Mouse (Mus musculus): ENCODE measurements around the gene Cyb5r2.

Cyb5r2 gene

DNA sequence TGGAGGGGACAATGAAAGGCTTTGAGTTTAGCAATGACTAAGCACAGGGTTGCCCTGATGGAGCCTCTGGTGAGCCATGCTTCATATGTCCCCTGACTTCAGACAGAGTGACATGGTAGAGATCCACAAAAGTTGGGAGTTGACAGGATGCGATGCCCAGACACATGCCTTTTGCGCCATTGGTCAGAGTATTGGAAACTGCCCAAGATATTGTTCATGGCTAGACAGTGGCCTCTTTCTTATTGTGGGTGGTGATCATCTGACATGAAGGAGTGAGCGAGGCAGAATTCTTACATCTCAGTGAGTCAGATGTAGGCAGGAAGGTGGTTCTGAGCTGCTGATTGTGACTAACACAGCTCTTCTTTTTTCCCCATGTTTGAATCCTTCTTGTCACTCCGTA lies 35.3 kb downstream of the Cyb5r2 start:
- no peak for DNase-seq (ENCODE audit: low spot score in 2 of 2)

DNA sequence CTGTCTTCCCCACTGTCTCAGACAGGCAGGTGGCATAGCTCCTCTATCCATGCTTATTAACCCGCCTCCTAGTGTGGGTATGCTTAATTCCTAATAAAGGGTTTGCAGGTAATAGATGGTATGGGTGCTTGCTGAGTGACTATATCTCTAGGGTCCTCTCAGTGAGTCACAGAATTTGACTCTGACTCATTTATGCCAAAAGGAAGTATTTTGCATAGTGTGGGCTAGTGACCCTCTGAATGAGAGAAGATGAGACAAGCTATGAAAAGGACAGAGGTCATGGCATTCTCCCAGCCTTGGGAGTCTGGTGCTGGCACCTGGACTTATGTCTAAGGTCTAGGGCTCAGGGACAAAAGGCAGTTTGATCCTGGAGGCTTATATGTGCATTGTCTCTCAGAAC lies 37.1 kb downstream of the Cyb5r2 start:
- no peak for DNase-seq (ENCODE audit: low spot score in 2 of 2)

DNA sequence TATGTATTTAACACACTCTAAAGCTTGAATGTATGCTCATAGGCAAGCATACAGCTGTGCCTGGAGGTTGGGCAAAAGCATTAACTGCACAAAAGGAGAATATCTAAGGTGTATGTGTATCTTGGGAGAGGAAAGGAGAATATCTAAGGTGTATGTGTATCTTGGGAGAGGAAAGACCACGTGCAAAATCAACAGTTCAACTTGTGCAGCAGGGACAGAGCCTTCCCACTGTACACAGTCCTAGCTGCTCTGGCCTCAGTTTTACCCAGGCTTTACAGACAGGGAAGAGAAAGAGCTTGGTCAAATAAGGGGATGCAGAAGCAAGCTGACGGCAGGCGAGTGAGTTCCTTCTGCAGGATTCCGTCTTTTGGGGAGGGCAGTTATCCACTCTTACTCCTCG lies 43.8 kb downstream of the Cyb5r2 start:
- no peak for DNase-seq (ENCODE audit: low spot score in 2 of 2)

DNA sequence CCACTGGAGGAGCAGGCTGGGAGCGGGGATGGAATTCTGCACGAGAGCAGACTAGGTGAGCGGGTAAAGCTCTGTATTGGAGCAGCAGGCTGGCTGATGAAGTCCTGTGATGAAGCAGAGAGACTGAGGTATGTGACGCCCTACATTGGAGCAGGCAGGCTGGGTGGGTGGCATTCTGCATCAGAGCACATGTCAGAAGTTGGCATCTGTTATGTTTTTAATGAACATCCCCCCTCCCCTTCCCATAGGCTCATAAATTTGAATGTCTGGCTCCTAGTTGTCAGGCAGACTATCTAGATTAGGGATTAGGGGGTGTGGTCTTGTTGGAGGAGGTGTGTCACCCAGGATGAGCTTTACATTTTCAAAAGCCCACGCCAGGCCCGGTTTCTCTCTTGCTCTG lies 45.1 kb downstream of the Cyb5r2 start:
- no peak for DNase-seq (ENCODE audit: low spot score in 2 of 2)

DNA sequence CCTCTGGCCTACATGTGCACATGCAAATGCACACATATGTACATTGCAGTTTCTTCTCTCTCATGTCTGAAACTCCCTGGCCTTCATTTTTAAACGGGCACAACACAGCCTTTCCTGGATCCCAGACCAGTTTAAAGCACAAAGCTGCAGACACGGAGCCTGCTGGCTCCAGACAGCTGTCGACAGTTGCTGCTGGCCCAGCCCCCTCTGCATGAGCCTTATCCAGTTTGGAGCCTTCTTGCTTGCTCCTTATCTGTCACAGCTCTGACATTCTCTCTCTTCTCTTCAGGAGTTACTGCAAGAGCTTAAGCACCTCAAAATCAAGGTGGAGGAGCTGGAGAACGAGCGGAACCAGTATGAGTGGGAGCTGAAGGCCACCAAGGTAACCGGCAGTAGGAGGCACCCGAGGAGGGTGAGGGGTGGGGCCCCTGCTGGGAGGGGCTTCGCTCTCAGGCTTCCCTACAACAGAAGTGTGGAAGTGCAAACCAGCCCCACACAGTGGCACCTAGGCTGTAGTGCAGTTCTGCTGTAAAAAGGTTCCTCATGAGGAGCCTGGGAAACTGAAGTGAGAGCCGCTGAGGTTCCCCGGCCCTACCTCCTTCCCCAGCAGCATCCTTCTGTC lies 49.2 kb downstream of the Cyb5r2 start:
- peak; percentile 78 to 80 for DNase-seq (ENCODE audit: low spot score in 2 of 2)

DNA sequence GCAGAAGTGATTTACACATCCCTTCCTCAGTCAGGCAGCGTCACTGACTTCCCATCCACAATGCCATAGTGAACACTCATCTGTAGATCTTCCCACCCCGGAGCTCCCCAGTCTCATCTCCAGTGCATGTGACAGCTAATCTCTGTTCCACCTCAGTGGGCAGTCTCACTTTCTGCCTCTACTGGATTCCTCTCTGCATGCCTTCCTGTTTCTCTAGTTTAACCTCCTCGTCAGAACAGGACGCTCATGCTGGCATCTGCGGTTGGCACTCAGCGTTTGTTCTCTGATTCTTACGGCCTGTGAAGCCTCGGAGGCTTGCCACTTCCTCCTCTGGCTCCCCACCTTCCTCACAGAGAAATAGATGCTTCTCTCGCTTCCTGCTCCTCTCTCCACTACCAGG lies 50.2 kb downstream of the Cyb5r2 start:
- no peak for DNase-seq (ENCODE audit: low spot score in 2 of 2)

DNA sequence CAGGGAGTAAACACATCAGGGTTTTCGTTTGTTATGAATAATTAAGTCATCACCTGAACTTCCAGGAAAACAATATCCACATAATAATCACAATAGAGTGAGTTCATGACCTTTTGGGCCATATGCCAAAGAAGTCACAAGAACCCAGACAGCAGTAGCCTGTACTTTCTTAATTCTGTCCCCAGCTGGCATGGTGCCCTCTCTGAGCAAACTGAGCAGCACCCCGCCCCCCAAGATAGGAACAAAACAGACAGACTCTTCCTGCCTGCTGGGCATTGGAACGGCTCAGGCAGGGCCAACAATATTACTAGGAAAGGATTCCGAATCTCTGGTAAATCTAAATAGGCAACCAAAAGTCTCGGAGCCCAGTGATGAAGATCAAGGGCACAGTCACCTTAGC lies 51.9 kb downstream of the Cyb5r2 start:
- DNase-seq (ENCODE audit: low spot score in 2 of 2) = no peak

DNA sequence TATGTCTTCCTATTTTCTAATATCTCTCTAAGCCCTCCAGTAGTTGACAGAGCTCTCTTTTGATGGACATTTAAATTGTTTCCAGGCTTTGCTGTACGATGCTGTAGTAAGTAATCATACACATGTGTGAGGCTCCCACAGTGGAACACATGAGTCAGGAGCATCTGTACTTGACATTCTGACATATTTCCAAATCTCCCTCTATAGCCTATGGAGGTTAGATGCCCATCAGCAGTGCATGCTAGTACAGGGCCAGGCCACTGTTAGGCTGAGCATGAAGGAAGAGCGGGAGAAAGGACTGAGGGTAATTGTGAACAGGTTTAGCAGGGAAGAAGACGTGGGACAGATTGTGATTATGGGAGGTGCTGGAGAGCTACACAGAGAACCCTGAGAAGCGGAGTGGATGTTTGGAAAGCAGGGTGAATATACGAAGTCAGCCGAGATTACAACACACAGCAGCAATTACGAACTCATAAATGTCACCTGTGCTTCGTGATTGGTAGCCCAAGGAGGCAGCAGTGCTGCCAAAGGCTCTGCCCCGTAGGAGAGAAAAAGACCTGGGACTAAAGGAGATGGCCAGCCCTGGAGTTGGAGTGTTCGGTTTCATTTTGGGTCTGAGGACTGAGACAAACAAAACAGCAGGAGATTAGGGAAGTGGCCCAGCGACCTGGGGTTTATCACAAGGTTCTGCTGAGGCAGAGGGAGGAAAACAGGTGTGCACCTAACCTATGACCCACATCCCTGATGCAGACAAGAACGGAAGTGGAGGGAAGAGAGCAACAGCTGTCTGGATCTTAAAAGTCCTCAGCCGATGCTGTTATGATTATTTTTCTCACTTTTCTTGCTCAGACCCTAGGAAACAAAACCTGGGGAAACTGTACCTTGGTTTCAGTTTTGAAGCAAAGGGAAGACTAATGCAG lies 55.1 kb downstream of the Cyb5r2 start:
- DNase-seq (ENCODE audit: low spot score in 2 of 2) = no peak

DNA sequence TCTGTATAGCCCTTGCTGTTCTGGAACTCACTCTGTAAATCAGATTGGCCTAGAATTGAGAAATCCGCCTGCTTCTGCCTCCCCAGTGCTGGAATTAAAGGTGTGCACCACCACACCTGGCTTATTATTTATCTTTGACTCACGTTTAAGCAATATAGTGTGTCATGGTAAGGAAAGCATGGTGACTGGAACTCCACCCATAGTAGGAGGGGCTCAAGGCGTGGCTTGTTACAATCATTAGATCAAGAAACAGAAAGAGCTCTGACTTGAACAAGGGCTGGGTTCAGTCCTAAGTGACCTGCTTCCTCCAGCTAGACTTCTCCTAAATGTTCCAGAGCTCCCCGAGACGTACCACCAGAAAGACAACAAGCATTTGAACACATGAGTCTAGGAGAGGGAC lies 57.2 kb downstream of the Cyb5r2 start:
- no peak for DNase-seq (ENCODE audit: low spot score in 2 of 2)

DNA sequence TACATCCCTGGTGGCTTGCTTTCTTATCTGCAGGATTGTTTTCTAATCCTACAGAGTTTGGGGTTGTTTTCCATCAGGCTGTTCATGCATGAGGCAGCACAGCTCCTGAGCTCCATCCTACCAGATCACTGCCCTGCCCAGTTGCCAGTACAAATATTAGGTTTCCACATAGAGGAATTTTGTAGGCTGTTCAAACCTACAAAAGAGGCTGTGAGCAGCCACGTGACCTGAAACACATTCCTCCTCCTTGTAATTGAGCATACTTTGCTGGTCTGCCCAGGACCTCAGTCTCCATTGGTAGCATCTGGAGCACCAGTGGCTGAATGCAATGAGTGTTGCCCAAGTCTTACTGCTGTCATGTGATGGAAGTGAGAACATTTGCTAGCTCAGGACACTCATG lies 57.9 kb downstream of the Cyb5r2 start:
- no peak for DNase-seq (ENCODE audit: low spot score in 2 of 2)
